Mouse (Mus musculus) retina, postnatal 7 days (tissue): ENCODE results near the gene Trim30c.
"Not testable (repeated sequence)": the region's sequence is repeated elsewhere in the genome, so short reads cannot be mapped to it uniquely, and the experiment has no call there.

Experiments used
- DNase-seq: peaks from one replicate; pipeline ENCODE4 v3.0.0-alpha.2; 2012; ENCODE audit warnings: low read depth, low spot score

Trim30c gene

GRCm38 (mm10) chr7:104400698-104401097, at the start of gene Trim30c:
TSS of gene Trim30c (minus strand) at chr7:104400837.
- no peak for DNase-seq

DNA sequence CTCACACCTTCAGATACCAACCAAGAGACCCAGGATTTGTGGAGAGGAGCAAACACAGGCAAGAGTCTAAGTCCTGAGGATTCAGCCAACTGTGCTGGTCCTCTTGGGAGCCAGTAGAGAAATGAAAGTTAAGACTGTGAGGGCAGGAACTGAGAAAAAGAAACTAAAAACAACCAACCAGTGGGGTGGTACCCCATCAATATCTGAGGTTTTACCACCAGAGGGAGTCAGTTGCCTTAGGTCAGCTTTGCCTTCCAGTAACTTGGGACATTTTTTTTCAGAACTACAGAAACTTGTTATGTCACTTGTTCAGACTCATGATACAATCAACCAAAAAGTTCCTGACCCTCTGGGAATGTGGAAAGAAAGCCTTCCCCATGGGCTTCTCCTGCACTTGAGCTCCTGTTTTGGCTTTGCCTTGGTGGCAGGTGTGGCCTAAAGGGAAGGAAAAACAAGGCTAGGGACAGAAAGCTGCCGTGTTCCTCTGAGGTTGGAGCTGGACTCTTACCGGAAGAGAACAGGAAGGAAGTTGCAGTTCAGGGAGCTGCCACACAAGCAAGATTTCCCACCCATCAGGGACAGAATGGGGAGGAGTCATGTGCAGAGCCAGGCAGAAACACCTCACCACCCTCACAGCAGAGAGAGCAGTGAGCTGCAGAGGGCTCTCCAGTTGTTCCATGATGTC, 45.5 kb upstream of the Trim30c start:
- DNase-seq = no peak

DNA sequence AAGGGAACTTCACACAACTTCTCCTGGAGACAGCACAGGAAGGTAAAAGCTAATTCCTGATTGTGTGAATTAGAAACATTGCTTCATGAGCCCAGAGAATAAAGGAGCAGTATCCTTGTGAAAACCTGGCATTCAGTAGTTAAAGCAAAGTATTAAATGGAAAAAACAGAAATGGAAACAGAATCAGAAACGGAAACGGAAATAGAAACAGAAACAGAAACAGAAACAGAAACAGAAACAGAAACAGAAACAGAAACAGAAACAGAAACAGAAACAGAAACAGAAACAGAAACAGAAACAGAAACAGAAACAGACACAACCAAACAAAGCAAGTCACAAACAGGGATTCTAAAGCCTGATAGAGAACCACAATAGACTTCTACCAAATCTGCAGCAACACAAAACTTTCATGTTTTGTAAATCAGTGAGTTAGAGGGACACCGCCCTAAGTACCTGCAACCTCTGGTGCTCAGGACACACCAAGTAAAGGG, 3.9 kb upstream of the Trim30c start:
- DNase-seq = no peak

DNA sequence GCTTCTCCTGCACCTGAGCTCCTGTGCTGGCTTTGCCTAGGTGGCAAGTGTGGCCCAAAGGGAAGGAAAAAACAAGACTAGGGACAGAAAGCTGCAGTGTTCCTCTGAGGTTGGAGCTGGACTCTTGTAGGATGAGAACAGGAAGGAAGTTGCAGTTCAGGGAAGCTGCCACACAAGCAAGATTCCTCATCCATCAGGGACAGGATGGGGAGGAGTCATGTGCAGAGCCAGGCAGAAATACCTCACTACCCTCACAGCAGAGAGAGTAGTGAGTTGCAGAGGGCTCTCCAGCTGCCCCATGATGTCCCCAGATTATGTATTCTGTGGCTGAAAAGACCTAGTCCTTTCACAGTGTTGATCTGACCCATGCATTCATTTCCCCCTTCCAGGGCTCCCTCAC, 503 bp upstream of the Trim30c start:
- DNase-seq = no peak

DNA sequence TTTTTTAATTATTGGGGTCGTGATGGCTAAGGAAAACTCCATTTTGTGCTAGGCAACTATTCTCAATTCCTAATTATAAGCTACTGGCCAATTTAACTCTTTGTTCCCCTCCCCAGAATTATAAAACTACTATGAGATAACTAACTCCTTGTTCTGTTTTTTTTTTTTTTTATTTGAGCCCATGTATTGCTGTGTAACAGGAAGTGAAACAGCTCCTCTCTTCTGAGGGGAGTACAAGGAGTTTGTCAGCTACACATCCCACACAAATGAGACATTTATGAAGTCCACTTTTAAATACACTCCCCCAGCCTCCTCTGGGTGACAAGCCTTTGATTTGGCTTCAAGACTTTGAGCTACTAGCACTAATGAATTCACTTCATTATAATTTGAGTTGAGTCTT, 2.1 kb downstream of the Trim30c start:
- no peak for DNase-seq

GRCm38 (mm10) chr7:104369736-104370414, 30.8 kb downstream of the Trim30c start, which contains the start of gene Trim30b:
TSS of gene Trim30b (minus strand) at chr7:104369884.
- DNase-seq = no peak

GRCm38 (mm10) chr7:104366339-104366738, 34.3 kb downstream of the Trim30c start:
- no peak for DNase-seq

GRCm38 (mm10) chr7:104353600-104353967, 47.1 kb downstream of the Trim30c start:
- no peak for DNase-seq

DNA sequence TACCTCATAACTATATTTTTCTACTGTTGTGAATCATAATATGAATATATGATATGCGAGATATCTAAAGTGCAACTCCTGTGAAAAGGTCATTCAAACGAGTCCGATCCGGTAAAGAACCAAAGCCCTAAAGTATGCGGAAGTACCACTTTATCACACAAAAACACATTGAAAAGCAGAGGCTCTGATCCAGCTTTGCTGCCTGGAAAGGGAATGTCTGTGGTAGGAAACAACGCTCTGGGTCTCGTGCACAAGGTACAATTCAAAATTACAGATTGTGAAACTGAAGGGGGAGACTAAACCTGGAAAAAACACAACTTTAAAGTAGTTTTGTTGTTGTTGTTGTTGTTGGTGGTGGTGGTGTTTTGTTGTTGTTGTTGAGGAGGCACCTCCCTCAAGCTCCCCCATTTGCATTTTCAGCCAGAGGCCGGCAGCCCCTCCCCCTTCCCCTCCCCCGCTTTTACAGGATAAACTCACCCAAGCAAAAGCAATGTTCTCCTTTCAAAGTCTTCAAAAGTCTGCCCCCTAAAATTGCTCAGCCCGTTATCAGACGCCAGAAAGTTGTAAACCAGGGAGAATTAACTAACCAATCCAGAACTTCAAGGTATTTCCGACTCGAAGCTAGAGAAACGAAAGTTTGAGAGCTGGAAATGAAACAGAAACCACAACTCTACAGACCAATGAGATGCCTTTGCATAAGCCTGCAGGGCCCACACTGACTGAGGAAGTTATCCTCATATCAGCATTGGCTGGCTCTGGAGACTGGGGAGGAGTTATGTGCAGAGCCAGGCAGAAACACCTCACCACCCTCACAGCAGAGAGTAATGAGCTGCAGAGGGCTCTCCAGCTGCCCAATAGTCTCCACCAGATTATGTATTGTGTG, 47.7 kb downstream of the Trim30c start, which contains the start of gene Trim12c:
Gene Trim12c, minus strand, starts transcription at position 646 of the 883 bp plus-strand sequence.
- DNase-seq = no peak

DNA sequence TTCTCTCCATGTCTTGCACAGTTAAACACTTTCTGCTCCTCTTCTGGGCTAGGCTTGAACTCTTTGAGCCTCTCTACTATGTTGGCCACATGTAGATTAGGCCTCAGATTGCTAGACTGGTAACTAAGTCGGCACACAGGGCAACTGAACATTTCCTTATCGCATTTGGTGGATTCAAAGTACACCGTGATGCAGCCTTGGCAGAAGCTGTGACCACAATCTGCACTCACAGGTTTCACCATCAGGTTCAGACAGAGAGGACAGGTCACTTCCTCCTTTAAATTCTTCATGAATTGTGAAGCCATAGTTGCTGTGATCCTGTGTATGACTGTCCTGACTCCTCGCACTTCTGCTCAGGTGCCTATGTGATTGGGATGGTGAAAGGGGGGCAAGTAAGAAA, 52.6 kb downstream of the Trim30c start:
- not testable (repeated sequence) for DNase-seq

DNA sequence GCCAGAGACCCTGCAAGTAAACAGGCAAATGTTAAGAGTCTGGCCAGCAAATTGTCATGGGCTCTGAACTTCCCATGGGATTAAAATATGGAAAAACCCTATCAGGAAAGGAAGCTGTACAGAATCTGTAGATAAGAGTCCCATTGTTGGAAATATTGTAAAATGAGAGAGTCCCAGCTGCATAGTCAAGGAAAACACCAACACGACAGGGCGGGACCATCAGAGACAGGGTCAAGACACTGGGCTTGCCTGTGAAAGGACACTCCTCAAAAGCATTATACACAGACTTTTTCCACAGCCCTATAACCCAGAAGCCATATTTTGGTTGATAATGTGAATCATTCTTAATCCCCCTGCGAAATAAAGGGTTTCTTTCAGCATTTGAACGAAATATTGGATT, 59.9 kb downstream of the Trim30c start:
- DNase-seq = not testable (repeated sequence)

GRCm38 (mm10) chr7:104335547-104335946, 65.1 kb downstream of the Trim30c start:
- not testable (repeated sequence) for DNase-seq
